Mouse (Mus musculus) T-cell, adult 66 days (primary cell): ENCODE data around the gene Foxr1. TPM values are rescaled to one million over a fixed set of nuclear protein-coding genes. Genes with fewer than 3 reads are reported as not detected.

Experiments
- total RNA-seq, 2 experiments: library from RNA; stranded (reverse); gene quantifications; 3 replicates in 1 of 2; 4 replicates in 1 of 2; pipeline ENCODE4 v1.2.4; 2023

Gene Foxr1
- not detected for total RNA-seq

GRCm38 (mm10) chr9:44440961-44441360, at the start of gene Foxr1:
Foxr1 (minus strand) TSS chr9:44441136.

GRCm38 (mm10) chr9:44482552-44482951, 41.6 kb upstream of the Foxr1 start, which contains the start of gene Bcl9l:
Bcl9l (plus strand) TSS chr9:44482825.

GRCm38 (mm10) chr9:44454891-44455220, 13.9 kb upstream of the Foxr1 start, which contains the start of gene Upk2:
Upk2 (minus strand) TSS chr9:44454976.

GRCm38 (mm10) chr9:44418519-44419385, 22.2 kb downstream of the Foxr1 start, which contains the start of gene Ccdc84:
Ccdc84 (minus strand) TSS chr9:44418569.

DNA sequence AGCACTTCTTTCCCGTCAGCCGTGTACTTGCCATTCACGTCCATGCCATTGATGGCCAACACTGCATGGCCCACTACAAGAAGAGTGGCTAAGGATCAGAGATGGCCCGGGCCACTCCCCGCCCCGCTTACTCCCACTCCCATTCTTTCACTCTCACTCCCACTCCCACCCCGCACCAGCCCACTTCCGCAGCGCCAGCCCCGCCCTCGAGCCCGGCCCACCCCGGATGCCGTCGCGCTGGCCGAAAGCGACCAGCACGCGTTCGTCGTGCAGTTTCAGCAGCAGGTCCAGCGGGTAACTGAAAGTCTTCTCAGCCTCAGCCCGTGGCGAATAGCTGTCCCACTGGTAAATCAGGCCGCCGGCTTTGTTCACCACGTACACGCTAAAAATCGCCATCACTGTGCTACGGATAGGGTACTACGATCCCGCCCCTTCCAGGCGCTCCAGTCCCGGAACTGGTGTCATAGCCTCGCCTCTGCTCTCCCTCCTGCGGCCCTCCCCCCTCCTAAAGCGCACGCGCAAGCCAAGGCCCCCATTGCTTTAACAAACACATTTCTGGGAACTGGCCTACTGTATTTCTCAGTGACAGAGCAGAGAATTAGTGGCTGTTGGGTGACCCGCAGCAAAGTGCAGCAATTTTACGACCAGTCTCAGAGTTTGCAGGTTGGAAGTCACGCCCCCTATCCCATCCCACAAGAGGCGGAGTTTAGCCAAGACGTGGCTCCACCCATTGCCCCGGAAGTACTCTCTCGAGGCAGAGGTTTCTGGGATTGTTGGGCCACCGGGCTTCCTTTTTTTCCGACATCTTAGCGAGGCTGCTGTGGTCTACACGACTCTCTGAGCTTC, 33.8 kb downstream of the Foxr1 start, which contains the start of the genes Rps25 and Trappc4:
Rps25 (plus strand) TSS at position 234 of the 846 bp plus-strand sequence.
Trappc4 (minus strand) TSS at position 695 of the 846 bp plus-strand sequence.

GRCm38 (mm10) chr9:44396684-44397411, 44.1 kb downstream of the Foxr1 start, which contains the start of gene Slc37a4:
Slc37a4 (plus strand) TSS chr9:44396852.

Other genes starting within 250 kb of the Foxr1 start
- gene Cbl, start 207.1 kb downstream of the Foxr1 start, total RNA-seq, result 100 to 1,000 TPM; 169 to 185 TPM
- not detected for gene Ccdc153, start 200.5 kb downstream of the Foxr1 start, total RNA-seq
- gene Pdzd3, start 189.7 kb downstream of the Foxr1 start, total RNA-seq, result under 1 TPM in 1 of 2 experiments, not detected in 1; 0.50 TPM
- 1 to 10 TPM; 3.6 to 5.0 TPM for gene Nlrx1, start 172.5 kb downstream of the Foxr1 start, total RNA-seq
- under 1 TPM in 1 of 2 experiments, not detected in 1; 0.47 TPM for gene Abcg4, start 152.5 kb downstream of the Foxr1 start, total RNA-seq
- gene Hinfp, start 135.5 kb downstream of the Foxr1 start, total RNA-seq, result 10 to 100 TPM; 55.1 to 69.3 TPM
- gene C2cd2l, start 120.9 kb downstream of the Foxr1 start, total RNA-seq, result 10 to 100 TPM; 17.0 to 29.0 TPM
- gene Dpagt1, start 115.1 kb downstream of the Foxr1 start, total RNA-seq, result 10 to 100 TPM in 1 of 2 experiments, 1 to 10 TPM in 1; 8.9 to 11.5 TPM
- 10 to 100 TPM; 37.5 to 58.5 TPM for gene H2afx, start 106.4 kb downstream of the Foxr1 start, total RNA-seq
- 10 to 100 TPM; 18.0 to 24.2 TPM for gene Hmbs, start 96.9 kb downstream of the Foxr1 start, total RNA-seq
- gene Vps11, start 79.5 kb downstream of the Foxr1 start, total RNA-seq, result 10 to 100 TPM; 51.2 to 57.1 TPM
- 10 to 100 TPM; 71.4 to 78.9 TPM for gene Hyou1, start 61.6 kb downstream of the Foxr1 start, total RNA-seq
- gene Slc37a4, start 44.3 kb downstream of the Foxr1 start, total RNA-seq, result 10 to 100 TPM; 16.4 to 18.4 TPM
- gene Rps25, start 34.0 kb downstream of the Foxr1 start, total RNA-seq, result 1,000 to 10,000 TPM; 2,876 to 2,979 TPM
- gene Trappc4, start 33.5 kb downstream of the Foxr1 start, total RNA-seq, result 10 to 100 TPM; 50.5 to 56.7 TPM
- gene Ccdc84, start 22.6 kb downstream of the Foxr1 start, total RNA-seq, result 10 to 100 TPM; 33.1 to 41.6 TPM
- gene Upk2, start 13.8 kb upstream of the Foxr1 start, total RNA-seq, result not detected
- gene Bcl9l, start 41.7 kb upstream of the Foxr1 start, total RNA-seq, result 100 to 1,000 TPM; 207 to 232 TPM
- 10 to 100 TPM; 14.1 TPM for gene Cxcr5, start 120.7 kb upstream of the Foxr1 start, total RNA-seq
- 100 to 1,000 TPM; 214 to 236 TPM for gene Ddx6, start 163.8 kb upstream of the Foxr1 start, total RNA-seq
- not detected for gene Treh, start 232.1 kb upstream of the Foxr1 start, total RNA-seq